Mouse (Mus musculus): ENCODE results near the gene Mrvi1.

DNA sequence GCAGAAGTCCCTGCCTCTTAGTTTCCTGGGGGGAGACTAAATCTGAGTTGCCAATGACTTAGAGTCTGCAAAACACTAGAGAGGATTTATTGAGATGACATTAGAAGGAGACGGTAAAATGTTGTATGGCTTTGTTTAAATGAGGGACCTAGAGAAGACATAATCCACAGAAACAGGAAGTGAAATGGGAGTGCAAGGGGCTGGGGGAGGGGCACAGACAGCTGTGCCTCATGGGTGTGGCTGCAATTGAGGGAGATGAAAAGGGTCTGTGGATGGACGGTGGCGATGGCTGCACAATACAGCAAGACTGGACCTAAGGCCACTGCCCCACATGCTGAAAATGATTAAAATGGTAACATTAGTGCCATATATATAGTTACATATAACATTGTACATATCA, 62.5 kb downstream of the Mrvi1 start:
- TF ChIP-seq POLR2A (IDR thresholded peaks at IDR 0.05; ENCODE audit: low read depth, low read length) (no peak), CTCF (conservative IDR thresholded peaks at IDR 0.05; ENCODE audit: insufficient read depth, insufficient read length, low read depth, low read length) (no peak)
